Mouse (Mus musculus): ENCODE measurements around the gene Fbxo28. TPM values are rescaled to one million over a fixed set of nuclear protein-coding genes. Genes with fewer than 3 reads are reported as not detected.

Gene Fbxo28
- polyA plus RNA-seq, 1 experiment from 2014 or later, result 11.5 TPM

Other genes starting within 250 kb of the Fbxo28 start
- gene Srp9, start 216.9 kb downstream of the Fbxo28 start, polyA plus RNA-seq (2016; fragmentation: Nextera tagmentation; extraction: Ambion mirVana), result 111 and 112 TPM in 2 replicates
- gene Vmn1r1, start 177.1 kb downstream of the Fbxo28 start, polyA plus RNA-seq (2016; fragmentation: Nextera tagmentation; extraction: Ambion mirVana), result not detected in 2 replicates
- 105 and 110 TPM in 2 replicates for gene Degs1, start 58.8 kb downstream of the Fbxo28 start, polyA plus RNA-seq (2016; fragmentation: Nextera tagmentation; extraction: Ambion mirVana)
- gene Trp53bp2, start 67.5 kb upstream of the Fbxo28 start, polyA plus RNA-seq (2016; fragmentation: Nextera tagmentation; extraction: Ambion mirVana), result 5.3 and 5.6 TPM in 2 replicates
- gene Capn2, start 176.0 kb upstream of the Fbxo28 start, polyA plus RNA-seq (2016; fragmentation: Nextera tagmentation; extraction: Ambion mirVana), result 35.4 and 36.6 TPM in 2 replicates
- not detected in 2 replicates for gene Capn8, start 223.4 kb upstream of the Fbxo28 start, polyA plus RNA-seq (2016; fragmentation: Nextera tagmentation; extraction: Ambion mirVana)

Measured in liver, embryonic 12.5 days (tissue).